Mouse (Mus musculus): ENCODE measurements at regions not wholly inside any gene's neighbourhood (a gene's known extent, or its start where the extent isn't known, plus 50 kb on each side); places are given as distances from the start of the nearest gene placed in this dataset.

GRCm38 (mm10) chr8:6813816-6814215, 1708.7 kb upstream of the Slc10a2 start:
- no peak for DNase-seq

DNA sequence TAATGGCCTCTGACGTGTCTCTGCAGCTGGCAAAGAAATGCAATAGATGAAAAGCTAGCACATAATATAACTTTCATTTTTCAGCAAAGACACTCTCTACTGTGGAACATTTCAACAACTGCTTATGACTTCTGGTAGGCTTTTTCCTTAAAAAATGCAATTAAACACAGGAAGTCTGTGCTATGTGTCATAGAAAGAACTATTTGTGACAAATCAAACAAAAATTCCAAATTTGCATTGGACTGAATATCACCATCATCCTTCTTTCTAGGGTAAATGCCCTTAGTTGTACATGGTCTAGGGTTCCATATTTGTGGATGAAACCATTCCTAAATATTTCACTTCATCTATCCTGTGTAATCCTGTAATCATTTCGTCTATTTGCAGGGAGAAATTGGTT, 1702.0 kb upstream of the Slc10a2 start:
- DNase-seq, result no peak

- DNase-seq, result no peak
Observed at GRCm38 (mm10) chr8:6803199-6803598, 1698.0 kb upstream of the Slc10a2 start.

DNA sequence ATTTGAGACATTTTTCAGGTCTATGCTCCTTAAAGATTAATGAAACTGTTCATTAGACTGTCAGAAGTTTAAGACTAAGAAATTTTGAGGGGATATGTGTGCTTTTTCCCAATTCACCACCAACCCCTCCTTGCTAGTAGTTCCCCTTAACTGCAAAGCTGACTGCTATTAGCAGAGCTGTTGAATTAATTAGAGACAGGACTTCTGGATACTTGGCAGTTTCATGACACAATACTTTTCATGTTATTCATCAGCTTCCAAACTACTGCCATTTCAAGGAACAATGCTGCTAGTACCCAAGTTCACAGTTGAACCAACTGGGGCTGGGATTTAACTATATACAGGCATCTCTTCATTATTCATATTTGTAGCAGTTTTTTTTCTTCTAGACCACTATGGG, 1695.9 kb upstream of the Slc10a2 start:
- DNase-seq, result no peak

DNA sequence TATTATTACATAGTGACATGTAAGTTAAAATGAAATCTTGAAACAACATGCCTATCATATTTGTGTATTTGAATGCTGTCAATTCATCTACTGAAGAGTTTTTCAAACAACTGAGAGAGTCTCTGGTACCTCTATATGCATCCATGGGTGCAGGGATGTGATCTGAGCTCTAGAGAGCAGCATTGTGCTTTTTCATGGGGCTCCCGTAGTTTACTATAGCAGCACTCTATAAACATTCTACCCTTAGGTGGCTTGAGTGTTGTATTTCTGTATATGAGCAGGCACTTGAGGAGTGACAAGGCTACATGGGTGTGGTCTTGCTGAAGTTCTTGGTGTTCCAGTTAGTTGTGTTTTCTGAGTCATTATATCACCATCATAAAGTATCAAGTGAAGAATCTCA, 1683.9 kb upstream of the Slc10a2 start:
- DNase-seq, result no peak

GRCm38 (mm10) chr8:6780983-6781382, 1675.8 kb upstream of the Slc10a2 start:
- no peak for DNase-seq

DNA sequence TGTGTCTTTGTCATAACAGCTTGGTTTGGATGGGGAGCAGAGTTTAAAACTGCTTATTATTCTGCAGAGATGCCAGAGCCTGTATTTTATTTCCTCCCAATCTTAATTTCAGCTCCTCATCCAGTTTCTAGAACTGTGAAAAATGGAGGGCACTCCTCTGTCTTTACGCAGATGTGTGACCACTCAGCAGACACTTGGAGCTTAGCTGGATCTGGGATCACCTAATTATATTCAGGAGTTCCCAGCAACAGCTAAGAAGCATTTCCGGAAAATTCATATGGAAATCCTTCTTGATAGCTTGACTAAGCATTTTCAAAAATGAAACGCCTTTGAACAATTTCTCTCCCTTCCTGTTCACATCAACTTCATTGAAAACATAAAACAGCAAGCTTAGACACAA, 1670.0 kb upstream of the Slc10a2 start:
- no peak for DNase-seq

- no peak for DNase-seq
Observed at GRCm38 (mm10) chr8:6729571-6729970, 1624.4 kb upstream of the Slc10a2 start.

DNA sequence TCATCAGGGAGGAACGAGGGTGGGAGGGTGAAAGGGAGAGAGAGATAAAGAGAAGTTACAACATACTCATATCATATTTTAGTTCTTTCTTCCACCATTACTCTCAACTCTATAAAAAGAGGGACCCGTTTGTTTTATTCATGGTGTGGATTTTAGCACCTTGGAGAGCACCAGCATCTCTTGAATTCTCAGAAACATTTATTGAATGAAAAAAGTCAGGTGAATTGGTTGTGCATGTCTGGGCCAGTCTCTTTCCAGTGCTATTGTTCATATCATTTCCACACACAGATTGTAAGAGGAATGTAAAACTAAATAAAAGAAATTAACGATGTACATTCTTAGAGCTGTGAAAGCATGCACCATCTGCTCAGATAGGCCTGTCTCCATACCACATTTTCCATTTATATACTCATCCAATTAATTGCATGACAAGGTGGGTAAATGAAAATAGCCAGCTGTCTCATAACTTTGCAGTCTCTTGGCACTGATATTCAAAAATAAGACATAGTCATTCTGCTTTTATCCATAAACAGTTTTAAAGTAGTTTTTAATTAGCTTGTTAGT, 1603.8 kb upstream of the Slc10a2 start:
- DNase-seq, result no peak

DNA sequence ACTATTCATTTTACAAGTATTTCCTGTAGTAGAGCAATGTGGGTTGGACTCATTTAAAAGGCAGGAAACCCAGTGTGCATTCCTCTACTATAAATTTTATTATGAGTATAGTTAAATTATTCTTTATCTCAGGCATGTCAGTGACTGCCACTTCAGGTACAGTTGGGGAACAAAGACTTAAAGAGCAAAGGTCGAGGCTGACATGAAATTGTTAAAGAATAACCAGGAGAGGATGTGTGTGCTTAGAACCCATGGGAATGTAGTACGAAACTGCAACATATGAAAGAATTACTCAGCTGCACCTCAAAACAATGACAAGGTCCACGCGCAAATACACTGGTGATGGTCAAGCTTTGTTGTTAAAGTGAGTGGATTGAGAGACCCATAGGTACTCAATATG, 1583.4 kb upstream of the Slc10a2 start:
- DNase-seq, result no peak

- no peak for DNase-seq
Observed at GRCm38 (mm10) chr8:6658860-6659259, 1553.7 kb upstream of the Slc10a2 start.

GRCm38 (mm10) chr8:6657451-6657990, 1552.4 kb upstream of the Slc10a2 start:
- no peak for DNase-seq

GRCm38 (mm10) chr8:6652180-6652579, 1547.0 kb upstream of the Slc10a2 start:
- no peak for DNase-seq

DNA sequence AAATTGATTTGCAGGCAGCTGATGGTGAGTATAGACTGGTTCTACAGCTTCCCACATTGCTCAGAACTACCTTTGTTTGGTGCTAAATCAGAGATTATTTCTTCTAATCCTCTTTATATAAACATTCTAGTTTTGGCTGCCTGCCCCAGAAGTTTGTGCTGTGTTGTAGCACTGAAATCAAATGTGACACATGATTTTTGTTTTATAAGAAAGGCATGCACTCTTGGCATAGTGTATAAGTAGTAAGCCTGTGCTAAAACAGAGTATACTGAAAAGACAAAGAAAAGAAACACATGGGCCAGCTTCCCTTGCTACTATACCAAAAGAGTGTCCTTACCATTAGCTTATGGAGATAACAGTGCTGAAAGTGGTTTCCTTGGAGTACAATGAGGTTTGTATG, 1542.9 kb upstream of the Slc10a2 start:
- DNase-seq, result no peak

- DNase-seq, result no peak
Observed at GRCm38 (mm10) chr8:6645287-6645957, 1540.3 kb upstream of the Slc10a2 start.

- DNase-seq, result no peak
Observed at GRCm38 (mm10) chr8:6644396-6644795, 1539.2 kb upstream of the Slc10a2 start.

GRCm38 (mm10) chr8:6627009-6627557, 1521.9 kb upstream of the Slc10a2 start:
- no peak for DNase-seq

GRCm38 (mm10) chr8:6608891-6609290, 1503.7 kb upstream of the Slc10a2 start:
- DNase-seq, result no peak

DNA sequence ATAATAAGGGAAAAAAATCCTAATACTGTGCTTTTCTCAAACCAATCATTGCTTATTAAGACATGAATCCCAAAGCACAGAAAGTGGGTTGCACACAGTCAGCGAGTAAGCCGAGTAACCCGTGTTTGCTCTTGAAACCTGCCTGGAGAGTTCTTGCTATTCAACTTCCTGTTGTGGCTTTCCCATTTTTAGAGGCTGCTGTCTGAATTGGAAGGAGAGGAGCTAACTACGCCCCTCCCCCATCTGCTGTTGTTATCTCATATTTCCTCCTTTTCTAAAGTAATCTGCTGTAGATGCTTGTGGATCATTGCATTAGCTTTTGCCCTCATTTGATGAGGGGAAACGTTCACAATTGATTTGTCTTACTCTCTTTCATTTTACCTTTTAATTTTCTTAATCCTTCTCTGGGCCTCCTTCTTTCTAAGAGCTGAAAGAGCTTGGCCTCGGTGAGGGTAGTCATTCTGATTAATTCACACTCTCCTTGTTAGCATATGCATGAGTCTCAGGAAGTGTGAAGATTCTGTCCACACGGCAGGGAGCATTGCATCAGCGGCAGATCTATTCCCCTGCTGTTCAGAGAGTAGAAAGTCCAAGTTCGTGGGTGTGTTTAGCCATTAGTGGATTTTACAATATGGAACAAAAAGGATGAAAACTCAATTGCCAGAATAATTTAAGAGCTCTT, 1501.8 kb upstream of the Slc10a2 start:
- no peak for DNase-seq

DNA sequence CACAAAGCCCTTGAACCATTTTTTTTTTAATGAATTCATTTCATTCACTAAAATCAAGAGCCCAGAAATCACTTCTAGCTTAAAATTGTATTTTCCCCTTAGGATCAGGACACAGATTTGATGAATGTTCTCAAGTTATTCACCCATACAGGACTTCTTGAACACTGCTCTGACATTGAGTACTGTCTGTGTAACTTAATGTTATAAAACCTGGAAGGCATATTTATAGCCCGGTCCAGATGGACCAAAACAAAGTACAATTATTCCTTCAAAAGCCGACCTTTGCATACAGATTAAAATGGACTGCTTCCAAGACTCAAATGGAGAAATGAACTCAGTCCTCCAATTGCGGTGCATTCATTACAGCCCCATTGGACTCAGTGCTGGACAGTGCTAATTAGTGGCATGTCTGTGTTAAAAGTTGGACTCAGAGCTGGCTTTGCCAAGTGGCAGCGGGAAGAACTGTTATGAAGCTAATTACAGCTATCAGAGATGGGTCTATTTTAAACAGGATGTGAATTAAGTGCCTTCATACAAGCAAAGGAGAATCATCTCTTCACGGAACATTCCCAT, 1499.2 kb upstream of the Slc10a2 start:
- no peak for DNase-seq

DNA sequence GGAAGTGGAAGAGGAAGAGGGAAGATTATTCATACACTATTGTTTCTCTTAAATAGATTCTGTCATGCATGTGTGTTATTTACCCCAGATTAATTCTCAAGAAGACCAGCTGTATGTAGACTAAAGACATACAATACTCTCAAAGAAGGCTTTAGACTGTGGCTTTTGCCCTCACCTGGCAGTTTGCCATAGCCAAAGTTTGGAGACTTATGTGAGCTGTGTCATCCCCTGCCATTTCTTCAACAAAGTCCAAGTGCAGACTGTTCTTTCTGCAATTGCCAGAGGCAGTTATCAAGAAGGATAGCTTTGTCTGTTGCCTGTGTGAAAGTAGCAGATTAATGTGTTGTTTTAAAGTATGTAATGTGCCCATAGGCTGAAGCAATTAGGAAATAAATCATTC, 1485.0 kb upstream of the Slc10a2 start:
- no peak for DNase-seq

DNA sequence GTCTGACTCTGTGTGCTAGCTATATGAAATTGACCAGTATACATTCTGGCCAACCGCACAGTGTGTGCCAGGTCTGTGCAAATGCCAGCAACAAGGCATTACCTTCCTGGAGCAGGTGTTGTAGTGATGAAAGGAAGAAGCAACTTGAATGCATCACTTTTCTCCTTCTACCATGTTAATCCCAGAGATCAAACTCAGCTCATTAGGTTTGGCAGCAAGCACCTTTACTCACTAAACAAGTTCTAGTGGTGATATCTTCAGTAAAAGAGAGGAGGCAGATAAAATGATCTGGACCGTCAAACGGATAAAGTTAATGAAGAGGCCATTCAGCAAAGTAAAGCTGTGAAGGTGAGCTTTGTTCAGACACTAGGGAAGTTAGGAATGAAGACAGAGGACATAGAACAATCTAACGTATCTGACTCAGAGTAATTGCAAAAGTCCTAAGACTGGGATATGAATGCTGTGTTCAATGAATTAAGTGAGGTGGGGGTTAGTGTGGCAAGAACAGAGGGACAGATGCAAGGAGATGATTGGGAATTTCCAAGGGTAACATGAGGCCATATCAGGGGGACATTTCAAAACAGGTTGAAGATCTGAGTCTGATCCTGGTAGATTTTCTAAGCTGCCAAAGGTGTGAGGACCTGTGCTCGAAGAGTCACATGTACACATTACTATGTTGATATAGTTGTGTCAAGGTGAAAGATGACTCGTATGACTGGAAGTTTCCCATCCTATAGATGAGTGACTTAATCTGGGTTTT, 1478.4 kb upstream of the Slc10a2 start:
- no peak for DNase-seq

DNA sequence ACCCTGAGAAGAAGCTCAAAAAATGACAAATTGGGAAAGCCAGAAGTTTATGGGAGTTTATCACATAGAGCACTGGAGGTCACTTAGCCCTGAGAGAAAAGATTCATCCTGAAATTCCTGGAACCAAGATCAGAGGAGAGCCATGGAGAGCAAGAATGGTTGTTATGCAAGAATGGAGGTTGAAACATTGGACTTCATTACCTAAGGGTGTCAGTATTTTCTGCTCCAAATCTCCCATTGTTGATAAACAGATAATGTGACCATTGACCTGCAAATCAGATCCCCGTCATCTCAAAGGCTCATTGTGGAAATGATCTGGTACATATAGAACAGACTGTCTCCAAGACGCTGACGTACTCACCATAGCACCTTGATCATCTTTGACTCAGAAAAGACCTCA, 1477.6 kb upstream of the Slc10a2 start:
- no peak for DNase-seq
